Mouse (Mus musculus): ENCODE measurements around the gene Ahcyl2.

Gene Ahcyl2

DNA sequence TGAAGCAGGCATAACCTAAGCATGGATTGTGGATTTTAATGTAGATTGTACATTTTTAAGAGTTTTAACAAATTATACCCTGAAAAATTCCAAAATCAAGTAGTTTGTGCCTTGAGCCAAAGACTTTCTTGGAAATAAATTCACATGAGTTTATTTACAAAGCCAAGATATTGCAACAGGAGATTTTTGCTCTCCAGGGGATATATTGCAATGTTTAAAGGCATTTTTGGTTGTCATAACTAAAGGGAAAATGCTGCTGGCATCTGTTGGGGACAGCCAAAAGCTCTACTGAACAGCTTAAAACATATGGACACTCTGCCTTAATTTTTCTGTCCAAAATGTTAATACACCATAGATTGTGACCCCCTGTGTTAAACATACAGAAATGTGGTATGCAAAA is 146.3 kb downstream of the Ahcyl2 start:
- DNase-seq (ENCODE audit: low spot score) = no peak

- no peak for DNase-seq (ENCODE audit: low spot score)
Observed at GRCm38 (mm10) chr6:29915836-29916235, 148.0 kb downstream of the Ahcyl2 start.

GRCm38 (mm10) chr6:29916530-29917382 is 148.9 kb downstream of the Ahcyl2 start, which contains the start of gene Strip2:
Gene Strip2 (plus strand): TSS chr6:29917012.
- DNase-seq (ENCODE audit: low spot score) = peak; percentile 84

DNA sequence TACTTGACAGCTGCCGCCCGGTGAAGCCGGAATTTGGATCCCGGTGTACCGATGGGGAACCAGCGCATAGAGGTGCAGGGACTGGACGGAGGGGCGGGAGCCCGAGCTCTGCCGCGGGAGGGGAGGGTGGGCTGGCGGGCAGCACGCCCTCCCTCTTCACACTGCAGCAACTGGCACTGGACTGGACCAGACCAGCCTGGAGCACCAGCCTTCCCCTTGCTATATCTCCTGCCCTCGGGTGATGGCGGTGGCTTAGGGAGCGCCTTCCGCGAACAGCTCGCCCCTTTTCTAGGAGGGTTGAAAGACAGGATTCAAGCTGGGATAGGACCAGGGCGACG is 149.5 kb downstream of the Ahcyl2 start:
- peak; percentile 29 for DNase-seq (ENCODE audit: low spot score)

DNA sequence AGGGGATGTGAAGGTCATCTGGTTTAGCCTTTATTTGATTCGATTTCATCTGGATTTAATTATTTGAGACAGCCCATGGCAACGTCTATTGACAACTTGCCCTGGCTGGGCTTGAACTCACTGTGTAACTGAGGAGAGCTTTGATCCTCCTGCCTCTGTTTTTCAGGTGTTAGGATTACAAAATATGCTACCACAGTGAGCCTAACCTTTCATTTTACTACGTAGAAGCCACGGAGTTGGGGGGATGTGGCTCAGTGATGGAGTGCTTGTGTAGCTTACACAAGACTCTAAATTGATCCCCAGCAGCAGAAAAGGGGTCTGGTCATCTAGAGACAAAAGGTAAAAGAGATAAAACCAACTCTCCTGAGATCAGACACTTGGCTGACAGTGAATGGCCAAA is 150.1 kb downstream of the Ahcyl2 start:
- no peak for DNase-seq (ENCODE audit: low spot score)

DNA sequence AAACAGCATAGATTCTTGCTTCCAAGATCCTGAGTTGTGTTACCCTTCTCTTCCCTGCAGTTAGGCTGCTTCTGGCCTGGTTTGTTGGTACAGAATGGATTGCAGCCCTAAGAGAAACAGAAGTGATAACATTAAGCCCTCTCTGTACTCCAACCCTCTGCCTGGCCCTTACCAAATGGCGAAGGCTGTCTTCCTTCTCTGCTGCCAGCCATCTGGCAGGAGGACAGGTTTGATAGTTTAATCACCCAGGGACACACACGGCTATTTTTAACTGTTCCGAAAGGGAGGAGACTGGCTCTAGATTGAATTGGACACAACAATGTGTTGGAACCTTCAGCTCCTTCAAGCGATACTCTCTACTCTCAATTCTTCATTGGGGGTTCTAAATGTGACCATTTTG is 155.7 kb downstream of the Ahcyl2 start:
- peak; percentile 29 for DNase-seq (ENCODE audit: low spot score)

GRCm38 (mm10) chr6:29925594-29926219 is 157.9 kb downstream of the Ahcyl2 start:
- DNase-seq (ENCODE audit: low spot score) = no peak

DNA sequence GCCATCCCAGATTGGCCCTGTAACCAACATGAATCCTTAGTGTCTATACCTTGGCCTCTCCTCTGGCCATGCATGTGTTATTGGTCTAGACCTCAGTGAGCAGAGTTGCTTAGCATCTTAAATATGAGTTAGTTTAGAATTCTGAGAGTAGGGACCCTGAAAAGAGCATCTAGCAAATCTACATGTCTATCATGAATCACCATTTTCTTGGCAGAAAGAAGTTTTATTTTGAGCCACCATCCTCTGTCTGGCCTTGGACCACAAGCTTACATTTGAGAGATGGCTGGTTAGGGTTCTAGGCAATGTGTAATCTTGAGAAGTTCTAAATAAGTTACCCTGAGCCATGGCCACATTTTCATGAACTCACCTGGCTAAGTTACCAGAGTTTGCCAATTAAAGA is 162.3 kb downstream of the Ahcyl2 start:
- no peak for DNase-seq (ENCODE audit: low spot score)

DNA sequence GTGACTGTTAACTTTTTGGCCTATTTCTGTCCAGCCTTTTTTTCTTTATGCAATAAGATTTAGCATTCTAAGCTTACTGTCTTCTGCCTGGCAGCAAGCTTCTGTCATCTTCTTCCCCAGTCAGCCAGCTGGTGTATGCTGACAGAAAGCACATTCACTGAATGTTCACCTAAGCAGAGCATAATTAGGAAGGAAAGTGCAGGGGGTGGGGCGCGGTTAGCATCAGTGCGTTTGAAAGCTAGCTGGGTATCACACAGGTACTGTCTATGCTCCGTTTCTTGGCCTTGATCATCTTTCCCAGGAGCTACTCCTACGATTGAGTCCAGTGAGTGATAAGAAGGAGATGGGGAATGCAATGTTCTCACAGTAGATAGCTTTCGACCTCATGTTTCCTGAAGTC is 162.9 kb downstream of the Ahcyl2 start:
- no peak for DNase-seq (ENCODE audit: low spot score)

DNA sequence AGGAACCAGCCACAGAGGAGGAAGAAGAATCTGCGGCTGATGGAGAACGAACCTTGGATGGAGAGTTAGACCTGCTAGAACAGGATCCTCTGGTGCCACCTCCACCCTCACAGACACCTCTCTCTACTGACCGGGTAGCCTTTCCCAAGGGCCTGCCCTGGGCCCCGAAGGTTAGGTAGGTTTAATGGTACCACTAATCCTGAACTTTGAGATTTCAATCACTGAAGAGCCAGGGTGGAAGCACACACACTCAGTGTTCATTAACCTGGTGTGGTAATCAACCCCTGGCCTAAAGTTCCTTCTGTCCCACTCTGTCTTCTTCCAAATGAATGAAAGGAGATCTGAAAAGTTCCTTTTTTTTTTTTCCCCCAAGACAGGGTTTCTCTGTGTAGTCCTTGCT is 163.4 kb downstream of the Ahcyl2 start:
- no peak for DNase-seq (ENCODE audit: low spot score)

- DNase-seq (ENCODE audit: low spot score) = no peak
Observed at GRCm38 (mm10) chr6:29935741-29936140, 167.9 kb downstream of the Ahcyl2 start.

GRCm38 (mm10) chr6:29940428-29940827 is 172.6 kb downstream of the Ahcyl2 start:
- DNase-seq (ENCODE audit: low spot score) = no peak

DNA sequence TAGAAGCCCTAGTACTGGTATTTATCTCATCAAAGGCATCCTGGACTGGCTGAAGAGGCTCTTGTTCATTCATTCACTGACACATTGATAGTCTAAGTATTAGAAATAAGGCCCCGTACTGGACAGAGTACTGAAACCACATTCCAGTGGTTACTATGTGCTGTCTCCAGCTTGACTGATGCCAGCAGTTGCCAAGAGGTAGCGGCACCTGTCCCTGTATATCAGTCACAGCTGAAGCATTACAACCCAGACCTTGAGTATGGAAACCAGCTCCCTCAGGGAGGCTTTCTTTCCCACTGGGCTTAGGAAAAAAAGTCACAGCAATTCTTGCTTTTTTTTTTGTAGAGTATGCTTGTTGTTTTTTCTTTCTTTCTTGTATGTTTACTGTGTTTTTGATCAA is 173.2 kb downstream of the Ahcyl2 start:
- no peak for DNase-seq (ENCODE audit: low spot score)

- DNase-seq (ENCODE audit: low spot score) = no peak
Observed at GRCm38 (mm10) chr6:29944465-29944864, 176.7 kb downstream of the Ahcyl2 start.

DNA sequence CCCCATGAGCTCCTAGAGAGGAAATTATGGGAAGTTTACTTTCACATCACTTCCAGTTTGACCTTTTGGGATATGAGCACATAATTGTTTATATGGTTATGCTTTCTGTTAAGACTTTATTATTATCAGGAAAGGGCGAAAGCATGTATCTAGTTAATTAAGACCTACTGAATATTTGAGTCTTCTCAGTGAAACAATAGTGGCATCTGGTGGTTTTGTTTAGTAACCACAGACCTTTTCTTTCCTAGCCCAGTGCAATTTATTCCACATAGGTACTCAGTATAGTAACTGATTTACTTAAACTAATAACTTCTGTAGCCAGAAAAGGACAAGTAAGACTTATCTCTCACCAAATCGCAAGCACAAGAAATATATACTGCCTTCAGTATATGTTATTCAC is 178.8 kb downstream of the Ahcyl2 start:
- DNase-seq (ENCODE audit: low spot score) = no peak

DNA sequence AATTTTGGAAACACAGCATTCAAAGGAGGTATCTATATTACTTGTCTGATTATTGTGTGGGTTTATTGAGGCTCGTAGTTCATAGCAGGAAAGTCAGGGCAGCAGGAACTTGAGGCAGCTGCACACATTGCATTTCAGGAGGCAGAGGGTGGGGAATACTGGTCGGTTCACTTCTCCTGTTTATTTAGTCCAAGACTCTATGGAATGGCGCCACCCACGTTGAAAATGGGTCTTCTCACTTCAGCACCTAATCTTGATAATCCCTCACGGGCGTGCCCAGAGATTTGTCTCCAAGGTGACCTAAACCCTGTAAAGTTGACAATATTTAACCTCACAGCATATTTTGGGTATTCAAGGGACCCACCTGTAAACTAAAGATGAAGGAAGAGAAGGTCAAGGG is 180.0 kb downstream of the Ahcyl2 start:
- DNase-seq (ENCODE audit: low spot score) = no peak

DNA sequence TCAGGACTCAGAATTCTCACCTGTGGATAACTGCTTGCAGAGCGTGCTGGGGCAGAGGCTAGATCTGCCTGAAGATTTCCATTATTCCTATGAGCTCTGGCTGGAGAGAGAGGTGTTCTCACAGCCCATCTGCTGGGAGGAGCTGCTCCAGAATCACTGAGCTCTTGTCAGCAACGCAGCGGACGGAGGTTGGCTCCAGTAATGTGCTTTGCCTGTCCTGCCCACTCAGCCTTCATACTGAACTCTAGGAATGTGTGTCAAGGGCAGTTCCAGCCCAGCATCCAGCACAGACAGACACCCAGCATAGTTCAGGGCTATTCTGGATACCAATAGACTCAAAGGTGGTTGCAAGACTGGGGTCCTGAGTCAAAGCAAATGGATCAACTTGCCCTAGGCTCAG is 188.9 kb downstream of the Ahcyl2 start:
- no peak for DNase-seq (ENCODE audit: low spot score)

DNA sequence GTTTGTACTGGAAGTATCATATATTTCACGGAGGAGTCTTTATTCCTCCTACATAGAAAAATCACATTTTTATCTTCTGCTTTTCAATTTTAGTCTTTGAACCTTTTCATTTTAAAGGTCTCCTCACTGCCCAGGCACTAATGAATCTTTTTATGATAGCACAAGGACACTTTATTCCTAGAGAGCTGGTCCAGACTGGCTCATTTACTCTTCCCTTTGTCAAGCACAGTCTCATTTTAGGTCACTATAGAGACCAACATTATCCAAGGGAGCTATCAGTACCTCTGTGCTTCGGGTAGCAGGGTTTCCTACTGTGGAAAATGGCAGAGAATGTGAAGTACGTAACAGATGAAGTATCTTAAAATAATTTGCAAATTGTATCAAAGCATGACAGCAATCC is 190.9 kb downstream of the Ahcyl2 start:
- no peak for DNase-seq (ENCODE audit: low spot score)

- no peak for DNase-seq (ENCODE audit: low spot score)
Observed at GRCm38 (mm10) chr6:29961081-29961480, 193.3 kb downstream of the Ahcyl2 start.

All from c-Kit-positive CD71-positive TER-119-positive erythroid progenitor cells, embryonic 14.5 days (primary cell).